Mouse (Mus musculus) left cerebral cortex, postnatal 4 days (tissue): ENCODE results near the gene C4bp. TPM values are rescaled to one million over a fixed set of nuclear protein-coding genes. Genes with fewer than 3 reads are reported as not detected.

ENCODE experiments used
- total RNA-seq, 2 experiments: library from RNA; stranded (reverse); gene quantifications; 2 replicates each; pipeline ENCODE4 v1.2.3; 2021

C4bp gene
- total RNA-seq, 2 experiments from 2014 or later, result not detected

Other genes starting within 250 kb of the C4bp start
- not detected for gene Cd55b, start 238.6 kb downstream of the C4bp start, total RNA-seq
- 1 to 10 TPM; 7.6 to 8.9 TPM for gene Cd55, start 198.9 kb downstream of the C4bp start, total RNA-seq
- gene Zp3r, start 32.0 kb downstream of the C4bp start, total RNA-seq, result not detected
- not detected for gene Gm29427, start 54.2 kb upstream of the C4bp start, total RNA-seq
- gene Yod1, start 55.7 kb upstream of the C4bp start, total RNA-seq, result 10 to 100 TPM; 11.1 to 12.0 TPM
- 10 to 100 TPM; 52.4 to 53.6 TPM for gene Pfkfb2, start 67.6 kb upstream of the C4bp start, total RNA-seq
- under 1 TPM; 0.30 to 0.38 TPM for gene AA986860, start 70.3 kb upstream of the C4bp start, total RNA-seq
- not detected for gene Fcamr, start 139.3 kb upstream of the C4bp start, total RNA-seq
- not detected for gene Pigr, start 165.1 kb upstream of the C4bp start, total RNA-seq
- gene Fcmr, start 204.0 kb upstream of the C4bp start, total RNA-seq, result 1 to 10 TPM in 1 of 2 experiments, not detected in 1; 1.1 TPM
- gene Il24, start 225.8 kb upstream of the C4bp start, total RNA-seq, result not detected
- not detected for gene Il20, start 249.8 kb upstream of the C4bp start, total RNA-seq